Mouse (Mus musculus) gastrocnemius, postnatal 14 days (tissue): ENCODE data around the gene Gm20388. TPM values are rescaled to one million over a fixed set of nuclear protein-coding genes. Genes with fewer than 3 reads are reported as not detected.

Experiments used
- DNase-seq: peaks from one replicate; pipeline ENCODE4 v3.0.0; 2021; ENCODE audit warnings: mixed read lengths
- intact Hi-C: fragments of 180-260 bp; cut with DNase I; formaldehyde crosslinking; loops from one replicate; pipeline ENCODE4 v1.15.1; 2025; ENCODE audit warnings: low total_unique reads
- total RNA-seq, 2 experiments: library from RNA; stranded (reverse); gene quantifications; 2 replicates each; pipeline ENCODE4 v1.2.3; 2021

Gm20388 gene
- total RNA-seq, 2 experiments from 2014 or later = 5.6 to 6.0 TPM

- intact Hi-C loops = no loop called here
- peak; percentile 59 for DNase-seq
Observed at GRCm38 (mm10) chr8:122546811-122547453, 2636.3 kb downstream of the Gm20388 start.

- no peak for DNase-seq
- intact Hi-C loops = no loop called here
Observed at GRCm38 (mm10) chr8:122547815-122548214, 2637.2 kb downstream of the Gm20388 start.

- intact Hi-C loops = no loop called here
- DNase-seq = no peak
Observed at GRCm38 (mm10) chr8:122548331-122548730, 2637.7 kb downstream of the Gm20388 start.

- no peak for DNase-seq
- intact Hi-C loops = no loop called here
Observed at GRCm38 (mm10) chr8:122548891-122549439, 2638.3 kb downstream of the Gm20388 start.

GRCm38 (mm10) chr8:122550234-122550994 lies 2639.8 kb downstream of the Gm20388 start:
- intact Hi-C loops = loop anchor here (2.0 kb wide), 1 partner anchor 50 kb away; no protein-coding TSS in a partner anchor
- DNase-seq = peak; percentile 65

- no peak for DNase-seq
- intact Hi-C loops = loop anchor here (2.0 kb wide), 1 partner anchor 50 kb away; no protein-coding TSS in a partner anchor
Observed at GRCm38 (mm10) chr8:122550995-122551264, 2640.3 kb downstream of the Gm20388 start.

- intact Hi-C loops = loop anchor here (2.0 kb wide), 1 partner anchor 51 kb away; no protein-coding TSS in a partner anchor
- peak; percentile 93 for DNase-seq
Observed at GRCm38 (mm10) chr8:122551265-122552051, 2640.8 kb downstream of the Gm20388 start, which contains the start of gene Piezo1. Piezo1 (minus strand) TSS chr8:122551329.

- intact Hi-C loops = no loop called here
- no peak for DNase-seq
Observed at GRCm38 (mm10) chr8:122554786-122555185, 2644.1 kb downstream of the Gm20388 start.

GRCm38 (mm10) chr8:122556030-122557009 lies 2645.7 kb downstream of the Gm20388 start:
- intact Hi-C loops = no loop called here
- peak; percentile 70 for DNase-seq

- intact Hi-C loops = no loop called here
- DNase-seq = no peak
Observed at GRCm38 (mm10) chr8:122557248-122558038, 2646.8 kb downstream of the Gm20388 start.

GRCm38 (mm10) chr8:122558671-122559349 lies 2648.2 kb downstream of the Gm20388 start:
- no peak for DNase-seq
- intact Hi-C loops = no loop called here

- DNase-seq = no peak
- intact Hi-C loops = no loop called here
Observed at GRCm38 (mm10) chr8:122561199-122561598, 2650.6 kb downstream of the Gm20388 start.

GRCm38 (mm10) chr8:122564363-122565352 lies 2654.0 kb downstream of the Gm20388 start:
- no peak for DNase-seq
- intact Hi-C loops = no loop called here

- intact Hi-C loops = no loop called here
- DNase-seq = no peak
Observed at GRCm38 (mm10) chr8:122566766-122567165, 2656.1 kb downstream of the Gm20388 start.

- intact Hi-C loops = no loop called here
- peak; percentile 95 for DNase-seq
Observed at GRCm38 (mm10) chr8:122567361-122568108, 2656.9 kb downstream of the Gm20388 start, which contains the start of gene Cdt1. Cdt1 (plus strand) TSS chr8:122568015.

GRCm38 (mm10) chr8:122568109-122568504 lies 2657.5 kb downstream of the Gm20388 start:
- intact Hi-C loops = no loop called here
- no peak for DNase-seq
